Mouse (Mus musculus) heart, embryonic 14.5 days (tissue): ENCODE measurements around the gene Wnk4. TPM values are rescaled to one million over a fixed set of nuclear protein-coding genes. Genes with fewer than 3 reads are reported as not detected.

ENCODE experiments used
- ATAC-seq: fragments of 200-750 bp; cut with Nextera tagmentation; 2 replicates; pipeline ENCODE4 v1.8.0; 2017; ENCODE audit warnings: low read depth, moderate TSS enrichment; ENCODE audit not compliant: insufficient number of reproducible peaks, insufficient read depth, low FRiP score
- H3K27ac ChIP-seq, 2 experiments: fragments of 200-500 bp in 1 of 2; fragments of 300-500 bp in 1 of 2; sonication (generic) in 1 of 2; replicated peaks in 1 of 2; 2 replicates each; pipeline ENCODE4 v1.5.1; 2012 to 2014; ENCODE audit warnings: low read depth in 2 of 2, low read length in 2 of 2, control low read depth in 1 of 2, mild to moderate bottlenecking in 1 of 2, mixed read lengths in 1 of 2; ENCODE audit not compliant: control insufficient read depth in 1 of 2, insufficient read depth in 1 of 2
- H3K27me3 ChIP-seq: fragments of 300-500 bp; sonication (generic); 2 replicates; pipeline ENCODE4 v1.6.1; 2014; ENCODE audit warnings: mild to moderate bottlenecking, low read length, control low read depth; ENCODE audit not compliant: control insufficient read depth, insufficient read depth
- H3K36me3 ChIP-seq: fragments of 300-500 bp; sonication (generic); 2 replicates; pipeline ENCODE4 v1.6.1; 2014; ENCODE audit warnings: mild to moderate bottlenecking, control low read depth, low read length, mixed read lengths; ENCODE audit not compliant: control insufficient read depth, insufficient read depth
- H3K4me1 ChIP-seq, 2 experiments: fragments of 200-500 bp in 1 of 2; fragments of 300-500 bp in 1 of 2; sonication (generic) in 1 of 2; 2 replicates each; pipeline ENCODE4 v1.6.1; 2012 to 2014; ENCODE audit warnings: low read length in 2 of 2, control low read depth in 1 of 2, mixed read lengths in 1 of 2; ENCODE audit not compliant: control insufficient read depth in 2 of 2, insufficient read depth in 2 of 2
- H3K4me2 ChIP-seq: fragments of 300-500 bp; sonication (generic); 2 replicates; pipeline ENCODE4 v1.6.1; 2014; ENCODE audit warnings: mild to moderate bottlenecking, low read length
- H3K4me3 ChIP-seq, 2 experiments: fragments of 200-500 bp in 1 of 2; fragments of 300-500 bp in 1 of 2; sonication (generic) in 1 of 2; 2 replicates each; pipeline ENCODE4 v1.5.1; 2012 to 2014; ENCODE audit warnings: low read length in 2 of 2, mild to moderate bottlenecking in 2 of 2, control low read depth in 1 of 2, low read depth in 1 of 2, moderate library complexity in 1 of 2; ENCODE audit not compliant: control insufficient read depth in 1 of 2, insufficient read depth in 1 of 2
- H3K9ac ChIP-seq: fragments of 300-500 bp; sonication (generic); 2 replicates; pipeline ENCODE4 v1.6.1; 2014; ENCODE audit warnings: mild to moderate bottlenecking, low read length
- H3K9me3 ChIP-seq: fragments of 300-500 bp; sonication (generic); 2 replicates; pipeline ENCODE4 v1.6.1; 2016; ENCODE audit warnings: low read length, control low read depth; ENCODE audit not compliant: control insufficient read depth
- WGBS: fragments of 180-500 bp; shearing (Covaris S2); extraction: QIAGEN DNeasy Blood & Tissue Kit; methylation state at CpG from one replicate; pipeline ENCODE4 v1.1.7; 2014; 5-methylcytosine and 5-hydroxymethylcytosine counted together
- polyA plus RNA-seq: library from polyadenylated mRNA; unstranded; fragments of >200 nt; fragmentation: Nextera tagmentation; extraction: Ambion mirVana; gene quantifications from 2 replicates; pipeline ENCODE4 v1.2.1, GENCODE M21; 2014

The Wnk4 gene
- polyA plus RNA-seq, 1 experiment from 2014 or later = 9.5 TPM

DNA sequence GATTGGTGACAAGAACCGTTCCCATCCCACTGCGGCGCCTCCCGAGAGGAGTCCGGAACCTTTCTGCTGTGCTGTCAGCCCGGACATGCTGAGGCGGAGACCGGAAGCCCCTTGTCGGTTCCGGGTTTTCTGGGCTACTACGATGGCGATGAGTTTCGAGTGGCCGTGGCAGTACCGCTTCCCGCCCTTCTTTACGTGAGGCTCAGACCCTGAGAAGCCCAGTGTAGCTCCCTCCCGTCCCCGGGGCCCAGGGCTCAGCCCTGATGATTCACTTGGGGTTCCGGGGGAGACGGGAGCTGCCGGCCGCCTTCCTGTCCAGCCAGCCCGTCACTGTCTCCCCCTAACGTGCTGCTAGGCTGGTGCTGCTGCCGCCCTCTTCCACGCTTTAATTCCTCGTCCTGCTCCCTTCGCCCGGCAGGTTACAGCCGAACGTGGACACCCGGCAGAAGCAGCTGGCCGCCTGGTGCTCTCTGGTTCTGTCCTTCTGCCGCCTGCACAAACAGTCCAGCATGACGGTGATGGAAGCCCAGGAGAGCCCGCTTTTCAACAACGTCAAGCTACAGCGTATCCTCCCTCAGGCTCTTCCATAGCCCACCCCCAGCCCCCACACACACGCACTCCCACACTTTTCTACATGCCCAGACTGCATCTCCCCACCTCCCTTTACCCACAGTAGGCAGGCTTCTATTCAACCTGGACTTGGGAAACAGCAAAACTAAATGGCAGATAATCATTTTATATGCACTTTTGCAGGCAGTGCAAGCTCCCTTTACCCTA is 6.6 kb upstream of the Wnk4 start, which contains the start of gene Vps25:
TSS of gene Vps25 (plus strand) at position 95 of the 777 bp plus-strand sequence.
- H3K9me3 ChIP-seq = no peaks in the 10 kb centered on the region
- H3K4me3 ChIP-seq = peak within 1 kb of the TSS; percentile 77 to 90
- H3K27me3 ChIP-seq = no peaks in the 10 kb centered on the region
- ATAC-seq = peak; percentile 64
- H3K4me2 ChIP-seq = peak within 1 kb of the TSS; percentile 77
- peaks cover 8 to 33% of the 10 kb centered on the region in 2 experiments for H3K4me1 ChIP-seq
- under 1% methylated on average over 40 of the region's 40 CpGs for WGBS
- peak within 1 kb of the TSS; percentile 88 to 90 for H3K27ac ChIP-seq
- peak within 1 kb of the TSS; percentile 92 for H3K9ac ChIP-seq
- peaks cover 16% of the 10 kb centered on the region for H3K36me3 ChIP-seq

DNA sequence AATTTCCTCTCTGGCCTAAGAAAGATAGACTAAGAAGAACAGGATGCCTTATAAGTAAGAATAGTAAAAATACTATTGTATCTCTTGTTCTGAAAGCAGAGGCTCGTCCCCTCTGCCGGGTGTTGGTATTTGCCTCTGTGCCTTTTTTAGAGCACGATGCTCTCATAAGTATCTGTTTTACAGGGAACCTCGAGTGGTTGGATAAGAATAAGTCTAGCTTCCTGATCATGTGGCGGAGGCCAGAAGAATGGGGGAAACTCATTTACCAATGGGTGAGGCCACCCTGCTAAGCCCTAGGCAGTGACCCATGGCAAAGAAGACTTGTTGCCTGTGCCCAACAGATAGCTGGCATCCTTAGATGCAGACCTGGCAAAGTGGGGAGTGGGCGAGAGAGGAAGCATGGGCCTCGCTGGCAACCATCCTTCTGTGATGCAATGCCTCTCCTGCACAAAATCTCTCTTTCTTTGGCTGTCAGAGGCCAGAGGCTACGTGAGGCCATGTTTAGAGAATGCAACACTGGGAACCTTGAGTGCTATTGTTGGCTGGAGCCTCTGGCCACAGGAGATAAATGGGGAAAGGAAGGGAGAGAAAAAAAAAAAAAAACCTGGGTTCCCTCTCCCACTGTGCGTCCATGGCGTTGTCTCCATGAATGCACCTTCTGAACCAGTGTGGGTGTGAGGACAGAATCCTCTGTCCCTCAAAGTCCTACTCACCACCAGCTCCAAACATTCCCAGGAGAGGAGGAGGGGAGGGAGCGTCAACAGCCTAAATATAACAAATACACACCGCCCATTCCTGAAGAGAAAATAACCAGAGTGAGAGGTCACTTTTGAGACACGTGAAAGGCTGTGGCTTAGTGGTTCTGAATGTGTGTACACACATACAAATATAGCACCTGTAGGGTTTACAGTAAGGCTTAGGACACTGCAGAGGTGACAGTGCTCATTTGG is 4.3 kb upstream of the Wnk4 start:
- no peak overlapping the region for H3K4me3 ChIP-seq
- peaks cover 18% of the 10 kb centered on the region for H3K36me3 ChIP-seq
- peaks cover 21 to 45% of the 10 kb centered on the region in 2 experiments for H3K4me1 ChIP-seq
- WGBS = 40% methylated on average over 13 of the region's 13 CpGs
- H3K27me3 ChIP-seq = no peaks in the 10 kb centered on the region
- peak overlapping the region; percentile 80 to 84 for H3K27ac ChIP-seq
- peak overlapping the region; percentile 24; the same call in 1 of the 2 replicates for H3K4me2 ChIP-seq
- no peak for ATAC-seq
- H3K9me3 ChIP-seq = no peaks in the 10 kb centered on the region
- H3K9ac ChIP-seq = no peak overlapping the region

DNA sequence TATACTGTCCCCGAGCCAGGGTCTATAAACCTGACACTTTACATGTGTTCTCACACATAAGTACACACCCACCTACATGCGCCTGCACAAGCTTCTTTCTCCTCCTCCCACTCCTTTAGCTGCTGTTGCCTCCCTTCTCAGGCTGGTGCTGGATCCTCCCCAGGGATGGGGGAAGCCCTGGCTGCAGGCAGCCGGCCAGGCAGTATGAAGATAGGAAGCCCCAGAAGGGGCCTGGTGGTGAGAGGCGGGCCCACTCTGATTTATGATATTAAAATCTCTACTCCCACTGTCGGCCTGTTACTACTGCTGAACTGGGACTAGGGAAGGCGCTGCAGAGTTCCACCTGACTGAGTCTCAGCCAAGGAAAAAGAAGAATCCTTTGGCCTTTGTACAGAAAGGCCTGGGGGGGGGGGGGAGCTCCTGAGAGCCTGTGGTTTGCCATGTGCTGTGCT is 1.1 kb upstream of the Wnk4 start:
- Histone ChIP-seq H3K4me1 (peaks cover 32 to 52% of the 10 kb centered on the region in 2 experiments), H3K36me3 (peaks cover 18% of the 10 kb centered on the region), H3K4me2 (peak overlapping the region; percentile 99), H3K9me3 (no peaks in the 10 kb centered on the region), H3K27ac (peak overlapping the region; percentile 28 to 75; a peak in 3 of 4 replicates), H3K9ac (peak overlapping the region; percentile 82), H3K4me3 (peak overlapping the region in 1 of 2 experiments; percentile 64; a peak in 1 of 4 replicates), H3K27me3 (peaks cover 18% of the 10 kb centered on the region)
- WGBS = 25% methylated on average over 6 of the region's 6 CpGs
- 0 out of 2 replicates have a peak, but pooled peaks have one; percentile 16 for ATAC-seq

DNA sequence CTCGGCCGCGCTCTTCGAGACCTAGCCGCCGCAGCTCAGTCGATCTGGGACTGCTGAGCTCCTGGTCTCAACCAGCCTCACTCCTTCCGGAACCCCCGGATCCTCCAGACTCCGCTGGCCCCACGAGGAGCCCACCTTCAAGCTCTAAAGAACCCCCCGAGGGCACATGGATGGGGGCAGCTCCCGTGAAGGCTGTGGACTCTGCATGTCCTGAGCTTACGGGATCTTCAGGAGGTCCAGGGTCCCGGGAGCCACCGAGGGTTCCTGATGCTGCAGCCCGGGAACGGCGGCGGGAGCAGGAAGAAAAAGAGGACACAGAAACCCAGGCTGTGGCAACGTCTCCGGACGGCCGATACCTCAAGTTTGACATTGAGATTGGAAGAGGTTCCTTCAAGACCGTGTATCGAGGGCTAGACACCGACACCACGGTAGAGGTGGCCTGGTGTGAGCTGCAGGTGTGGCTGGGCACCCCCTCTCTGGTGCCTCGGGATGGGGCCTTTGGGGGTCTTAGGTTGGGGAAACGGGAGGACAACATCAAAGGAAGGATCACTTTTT is 536 bp downstream of the Wnk4 start:
- Histone ChIP-seq H3K9me3 (no peaks in the 10 kb centered on the region), H3K36me3 (peaks cover 18% of the 10 kb centered on the region), H3K4me3 (peak overlapping the region; percentile 64 to 71), H3K9ac (peak overlapping the region; percentile 82), H3K4me1 (peaks cover 36 to 52% of the 10 kb centered on the region in 2 experiments), H3K27me3 (peaks cover 29% of the 10 kb centered on the region), H3K4me2 (peak overlapping the region; percentile 99), H3K27ac (peak overlapping the region; percentile 51 to 75; a peak in 3 of 4 replicates)
- WGBS = 0% methylated on average over 30 of the region's 30 CpGs
- no peak; the same call in none of the 2 replicates for ATAC-seq

DNA sequence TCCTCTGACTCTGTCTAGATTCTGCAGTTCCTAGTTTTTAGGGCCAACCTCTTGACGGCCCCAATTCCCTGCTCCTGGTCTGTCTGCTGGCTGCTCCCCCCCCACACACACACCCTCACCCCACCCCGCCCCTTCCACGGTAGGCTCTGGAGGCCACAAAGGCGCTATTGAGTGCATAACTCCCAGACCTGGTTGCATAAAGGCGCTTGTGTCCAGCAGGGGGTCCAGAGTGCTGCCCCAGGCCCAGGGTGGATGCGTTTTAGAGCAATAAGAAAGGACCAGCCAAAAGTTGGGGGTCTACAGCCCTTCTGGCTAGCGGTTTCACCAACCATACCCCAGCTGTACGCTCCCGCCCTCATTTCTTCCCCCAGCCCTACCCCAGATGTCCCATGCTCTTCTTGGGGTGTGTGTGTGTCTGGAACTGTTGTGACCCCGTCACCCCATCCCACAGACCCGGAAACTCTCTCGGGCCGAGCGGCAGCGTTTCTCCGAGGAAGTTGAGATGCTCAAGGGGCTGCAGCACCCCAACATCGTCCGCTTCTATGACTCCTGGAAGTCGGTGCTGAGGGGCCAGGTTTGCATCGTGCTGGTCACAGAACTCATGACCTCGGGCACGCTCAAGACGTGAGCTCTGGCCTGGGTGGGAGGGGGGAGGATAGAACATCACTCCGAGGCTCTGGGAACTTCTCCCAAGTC is 2.1 kb downstream of the Wnk4 start:
- Histone ChIP-seq H3K9me3 (no peaks in the 10 kb centered on the region), H3K27ac (no peak overlapping the region), H3K9ac (peak overlapping the region; percentile 57), H3K4me1 (peaks cover 31 to 48% of the 10 kb centered on the region in 2 experiments), H3K27me3 (peaks cover 37% of the 10 kb centered on the region), H3K4me3 (peak overlapping the region; percentile 28 to 64), H3K4me2 (peak overlapping the region; percentile 99), H3K36me3 (peaks cover 16% of the 10 kb centered on the region)
- ATAC-seq = no peak
- 3% methylated on average over 24 of the region's 24 CpGs for WGBS

DNA sequence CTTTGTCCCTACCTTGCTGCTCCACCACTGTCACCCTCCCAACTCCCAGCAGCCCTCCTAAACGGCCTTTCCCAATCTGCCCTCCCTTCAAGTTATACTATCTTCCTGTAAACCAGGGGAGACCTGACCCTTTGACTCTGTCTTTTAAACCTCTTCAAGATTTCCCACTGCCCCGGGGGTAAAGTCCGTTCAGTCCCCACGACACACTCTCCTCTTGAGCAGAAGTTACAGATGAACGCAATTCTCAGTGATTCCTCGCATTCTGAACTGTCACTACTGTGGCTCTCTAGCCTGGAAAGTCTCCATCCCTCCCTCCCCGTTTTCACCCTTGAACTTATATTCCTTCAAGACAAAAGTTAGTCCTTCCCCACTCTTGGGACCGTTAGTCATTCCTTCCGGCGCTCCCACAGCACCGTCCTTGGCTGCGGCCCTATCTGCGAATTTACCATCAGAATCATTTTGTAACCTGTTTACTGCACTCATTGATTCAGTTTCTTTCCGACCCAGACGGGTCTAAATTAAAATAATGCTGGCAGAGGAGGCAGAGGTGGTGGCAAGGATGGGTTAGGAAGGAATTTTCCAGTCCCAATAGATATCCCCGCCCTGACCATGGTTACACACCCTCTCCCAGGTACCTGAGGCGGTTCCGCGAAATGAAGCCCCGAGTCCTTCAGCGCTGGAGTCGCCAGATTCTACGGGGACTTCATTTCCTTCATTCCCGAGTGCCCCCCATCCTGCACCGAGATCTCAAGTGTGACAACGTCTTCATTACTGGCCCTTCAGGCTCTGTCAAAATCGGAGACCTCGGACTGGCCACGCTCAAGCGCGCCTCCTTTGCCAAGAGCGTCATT is 3.0 kb downstream of the Wnk4 start:
- peaks cover 6% of the 10 kb centered on the region for H3K36me3 ChIP-seq
- no peaks in the 10 kb centered on the region for H3K9me3 ChIP-seq
- H3K4me1 ChIP-seq = peaks cover 31 to 40% of the 10 kb centered on the region in 2 experiments
- H3K27me3 ChIP-seq = peaks cover 37% of the 10 kb centered on the region
- H3K4me2 ChIP-seq = peak overlapping the region; percentile 99
- no peak for ATAC-seq
- 8% methylated on average over 32 of the region's 32 CpGs for WGBS
- no peak overlapping the region for H3K9ac ChIP-seq
- H3K4me3 ChIP-seq = peak overlapping the region in 1 of 2 experiments; percentile 64; a peak in 1 of 4 replicates
- no peak overlapping the region for H3K27ac ChIP-seq
